Mouse (Mus musculus): Measurements from ENCODE around the gene Tlr12.
A peak's percentile ranks its signal among the peaks of the same experiment; 100 is the strongest.
"Not testable (repeated sequence)": the region's sequence is repeated elsewhere in the genome, so short reads cannot be mapped to it uniquely, and the experiment has no call there.

Tlr12 gene

GRCm38 (mm10) chr4:128620572-128620971, 2.2 kb upstream of the Tlr12 start:
- DNase-seq (ENCODE audit: low spot score in 2 of 2), result no peak

GRCm38 (mm10) chr4:128618963-128619362, 544 bp upstream of the Tlr12 start:
- no peak for DNase-seq (ENCODE audit: low spot score in 2 of 2)

- no peak for DNase-seq (ENCODE audit: low spot score in 2 of 2)
These were observed 877 bp downstream of the Tlr12 start for GRCm38 (mm10) chr4:128617363-128618120.

- no peak for DNase-seq (ENCODE audit: low spot score in 2 of 2)
These were observed 2.7 kb downstream of the Tlr12 start for GRCm38 (mm10) chr4:128615761-128616160.

- DNase-seq (ENCODE audit: low spot score in 2 of 2), result peak in 1 of 2 experiments; percentile 33
These were observed 5.1 kb downstream of the Tlr12 start for GRCm38 (mm10) chr4:128613326-128613725.

GRCm38 (mm10) chr4:128611726-128612125, 6.7 kb downstream of the Tlr12 start:
- not testable (repeated sequence) for DNase-seq (ENCODE audit: low spot score in 2 of 2)

- DNase-seq (ENCODE audit: low spot score in 2 of 2), result no peak
These were observed 7.7 kb downstream of the Tlr12 start for GRCm38 (mm10) chr4:128610706-128611105.

GRCm38 (mm10) chr4:128609925-128610402, 8.5 kb downstream of the Tlr12 start, which contains the start of gene Zscan20:
Zscan20 (minus strand) TSS chr4:128610098.
- peak; percentile 97 to 98 for DNase-seq (ENCODE audit: low spot score in 2 of 2)

GRCm38 (mm10) chr4:128609276-128609924, 9.0 kb downstream of the Tlr12 start:
- DNase-seq (ENCODE audit: low spot score in 2 of 2), result no peak

- peak in 1 of 2 experiments; percentile 13 for DNase-seq (ENCODE audit: low spot score in 2 of 2)
These were observed 10.8 kb downstream of the Tlr12 start for GRCm38 (mm10) chr4:128607661-128608060.

GRCm38 (mm10) chr4:128606586-128606985, 11.8 kb downstream of the Tlr12 start:
- no peak for DNase-seq (ENCODE audit: low spot score in 2 of 2)

- no peak for DNase-seq (ENCODE audit: low spot score in 2 of 2)
These were observed 20.4 kb downstream of the Tlr12 start for GRCm38 (mm10) chr4:128597801-128598560.

GRCm38 (mm10) chr4:128594062-128594461, 24.4 kb downstream of the Tlr12 start:
- DNase-seq (ENCODE audit: low spot score in 2 of 2), result no peak

GRCm38 (mm10) chr4:128593286-128593685, 25.1 kb downstream of the Tlr12 start:
- DNase-seq (ENCODE audit: low spot score in 2 of 2), result no peak

- no peak for DNase-seq (ENCODE audit: low spot score in 2 of 2)
These were observed 39.2 kb downstream of the Tlr12 start for GRCm38 (mm10) chr4:128579182-128579581.

GRCm38 (mm10) chr4:128575811-128576210, 42.6 kb downstream of the Tlr12 start:
- no peak for DNase-seq (ENCODE audit: low spot score in 2 of 2)

All from heart, adult 9 months (tissue).